ENCODE assay signal across 17 mouse cellular contexts in genomic region chr6:147760113-147760512, GRCm38 (mm10).
DNase-seq lines count a peak whose midpoint lies in the region; ATAC-seq and TF ChIP-seq lines count a peak whose summit lies in the region.
"Had no signal": no experiment of that assay in that cellular context is flagged by ENCODE, and none has a peak within 500 bp of the region (broad histone marks: within the 10 kb centered on the region; RNA-seq: fewer than 3 reads in every experiment).

No protein-coding gene starts in this region.

- peaks cover under 1% of the 10 kb centered on the region for H3K27me3 ChIP-seq in megakaryocyte, embryonic 14.5 days (replicated peaks)
- H3K27me3 ChIP-seq in heart, embryonic 16.5 days (ENCODE audit: control insufficient read depth, insufficient read depth, low read length) = no peaks in the 10 kb centered on the region
- H3K27me3 ChIP-seq in stomach, postnatal 0 days (ENCODE audit: control insufficient read depth, insufficient read depth, low read length) = no peaks in the 10 kb centered on the region
- H3K27me3 ChIP-seq: limb, embryonic 15.5 days; Patski had no signal

- H3K27ac ChIP-seq in heart, embryonic 16.5 days (ENCODE audit: low read length) = no peak overlapping the region
- H3K27ac ChIP-seq in stomach, postnatal 0 days (replicated peaks) = no peak overlapping the region
- H3K27ac ChIP-seq: limb, embryonic 15.5 days; midbrain, embryonic 10.5 days had no signal

- no peak overlapping the region for H3K9ac ChIP-seq in heart, embryonic 16.5 days (ENCODE audit: low read length)
- no peak overlapping the region for H3K9ac ChIP-seq in stomach, postnatal 0 days (ENCODE audit: low read length)
- H3K9ac ChIP-seq: forebrain, postnatal 0 days; limb, embryonic 15.5 days had no signal

- peak overlapping the region; percentile 67 for H3K4me3 ChIP-seq in megakaryocyte, embryonic 14.5 days (replicated peaks)
- no peak overlapping the region for H3K4me3 ChIP-seq in heart, embryonic 16.5 days (ENCODE audit: low read length)
- H3K4me3 ChIP-seq in stomach, postnatal 0 days (ENCODE audit: low read depth, low read length) = no peak overlapping the region
- H3K4me3 ChIP-seq: limb, embryonic 15.5 days; midbrain, embryonic 10.5 days had no signal

- intact Hi-C loops in heart, postnatal 14 days (cut with DNase I) = no loop called here

- H3K4me2 ChIP-seq in heart, embryonic 16.5 days (ENCODE audit: low read depth, low read length) = no peak overlapping the region
- no peak overlapping the region for H3K4me2 ChIP-seq in stomach, postnatal 0 days (replicated peaks; ENCODE audit: low read depth)
- H3K4me2 ChIP-seq: limb, embryonic 15.5 days had no signal

- peak; percentile 17 for DNase-seq in heart, adult 8-10 months (ENCODE audit: low spot score)
- no peak for DNase-seq in heart, postnatal 14 days
- DNase-seq in stomach, postnatal 0 days (ENCODE audit: low spot score) = peak; percentile 33
- no peak for DNase-seq in thymus, postnatal 4 days
- DNase-seq: cerebellum, postnatal 10 days; forebrain, postnatal 0 days; gastrocnemius, postnatal 36 days; thymus, adult 2 months had no signal

- no peak for ATAC-seq in megakaryocyte, adult 5-6 weeks (ENCODE audit: poor library complexity, severe bottlenecking)
- peak; percentile 37; the same call in 1 of the 2 replicates for ATAC-seq in heart, embryonic 16.5 days (replicated peaks; ENCODE audit: extremely low read depth, insufficient read depth, low FRiP score)
- peak; percentile 60; the same call in 1 of the 2 replicates for ATAC-seq in stomach, postnatal 0 days (ENCODE audit: low FRiP score, low TSS enrichment)
- ATAC-seq in erythroblast, adult 5-6 weeks (replicated peaks; ENCODE audit: low FRiP score, poor library complexity, severe bottlenecking) = no peak
- ATAC-seq: CD4-positive, CD25-positive, alpha-beta regulatory T cell, adult 4 months; forebrain, postnatal 0 days; hindbrain, embryonic 16.5 days; Patski had no signal

- TF ChIP-seq CTCF in stomach, postnatal 0 days (IDR thresholded peaks at IDR 0.05; ENCODE audit: low read depth) = no peak

- no peaks in the 10 kb centered on the region for H3K9me3 ChIP-seq in megakaryocyte, embryonic 14.5 days
- H3K9me3 ChIP-seq in heart, embryonic 16.5 days (replicated peaks; ENCODE audit: control insufficient read depth, low read length) = no peaks in the 10 kb centered on the region
- no peaks in the 10 kb centered on the region for H3K9me3 ChIP-seq in stomach, postnatal 0 days (ENCODE audit: control insufficient read depth, low read length)
- H3K9me3 ChIP-seq: limb, embryonic 15.5 days; midbrain, embryonic 10.5 days had no signal

- 29% methylated on average over 2 of the region's 2 CpGs for WGBS in heart, embryonic 16.5 days
- 58% methylated on average over 2 of the region's 2 CpGs for WGBS in stomach, postnatal 0 days

- no peak for TF ChIP-seq EP300 in stomach, postnatal 0 days (optimal IDR thresholded peaks at IDR 0.05)

- peaks cover 52% of the 10 kb centered on the region for H3K4me1 ChIP-seq in megakaryocyte, embryonic 14.5 days
- no peaks in the 10 kb centered on the region for H3K4me1 ChIP-seq in heart, embryonic 16.5 days (ENCODE audit: control insufficient read depth, insufficient read depth, low read length)
- no peaks in the 10 kb centered on the region for H3K4me1 ChIP-seq in stomach, postnatal 0 days (replicated peaks; ENCODE audit: control insufficient read depth, insufficient read depth)
- H3K4me1 ChIP-seq: midbrain, embryonic 10.5 days had no signal

- no peaks in the 10 kb centered on the region for H3K36me3 ChIP-seq in megakaryocyte, embryonic 14.5 days (replicated peaks; ENCODE audit: low read length)
- H3K36me3 ChIP-seq in heart, embryonic 16.5 days (ENCODE audit: control insufficient read depth, insufficient read depth) = no peaks in the 10 kb centered on the region
- no peaks in the 10 kb centered on the region for H3K36me3 ChIP-seq in stomach, postnatal 0 days (ENCODE audit: control insufficient read depth, insufficient read depth, low read length)
- H3K36me3 ChIP-seq: limb, embryonic 15.5 days; midbrain, embryonic 10.5 days had no signal

Comparison
In these comparisons a context has a peak if more than half of its experiments do, and no peak if none do; other contexts are left out.
1. DNase-seq: peak in heart, adult 8-10 months (single experiment) and stomach, postnatal 0 days (single experiment); none in heart, postnatal 14 days (0 of 2) and thymus, postnatal 4 days (single experiment).
2. ATAC-seq: peak in heart, embryonic 16.5 days (single experiment) and stomach, postnatal 0 days (single experiment); none in megakaryocyte, adult 5-6 weeks (single experiment) and erythroblast, adult 5-6 weeks (single experiment).